Mouse (Mus musculus) G1E (cell line): ENCODE data around the gene Oas3. TPM values are rescaled to one million over a fixed set of nuclear protein-coding genes. Genes with fewer than 3 reads are reported as not detected.

Source experiments
- ATAC-seq: 2 replicates; pipeline ENCODE4 v1.8.0; 2016; ENCODE audit warnings: mild to moderate bottlenecking; ENCODE audit not compliant: insufficient number of reproducible peaks, poor library complexity, low FRiP score, severe bottlenecking; ENCODE audit errors: extremely low read depth
- DNase-seq: peaks from one replicate; pipeline ENCODE4 v3.0.0; 2012; ENCODE audit warnings: low spot score
- H3K27me3 ChIP-seq: 2 replicates; pipeline ENCODE4 v1.6.1; 2012; ENCODE audit warnings: mild to moderate bottlenecking, low read length, inconsistent platforms; ENCODE audit not compliant: insufficient read depth
- H3K36me3 ChIP-seq: replicated peaks from 2 replicates; pipeline ENCODE3; 2012; ENCODE audit warnings: mild to moderate bottlenecking, inconsistent platforms
- H3K4me1 ChIP-seq: 2 replicates; pipeline ENCODE4 v1.6.1; 2012; ENCODE audit warnings: low read depth, low read length, inconsistent platforms, mixed read lengths; ENCODE audit not compliant: insufficient read depth
- H3K4me3 ChIP-seq: 2 replicates; pipeline ENCODE4 v1.5.1; 2012; ENCODE audit warnings: low read depth, mild to moderate bottlenecking, inconsistent platforms, low read length, moderate library complexity, mixed read lengths
- H3K9me3 ChIP-seq: replicated peaks from 2 replicates; pipeline ENCODE4 v1.6.1; 2012; ENCODE audit warnings: inconsistent platforms
- CTCF ChIP-seq: IDR thresholded peaks from 2 replicates; pipeline ENCODE4 v1.5.1; 2012; ENCODE audit warnings: low read depth, low read length, inconsistent platforms, mixed read lengths
- GATA1 ChIP-seq: IDR thresholded peaks from 2 replicates; pipeline ENCODE4 v1.6.1; 2012; ENCODE audit warnings: borderline replicate concordance, low read length, inconsistent platforms, mixed read lengths
- GATA2 ChIP-seq: IDR thresholded peaks from 2 replicates; pipeline ENCODE4 v1.6.1; 2012; ENCODE audit warnings: low read depth, low read length, inconsistent platforms, borderline replicate concordance
- POLR2AphosphoS5 ChIP-seq: IDR thresholded peaks from 2 replicates; pipeline ENCODE4 v1.6.1; 2012; ENCODE audit warnings: low read depth, low read length, inconsistent platforms; ENCODE audit not compliant: insufficient replicate concordance
- TAL1 ChIP-seq: conservative IDR thresholded peaks from 2 replicates; pipeline ENCODE4 v1.6.1; 2012; ENCODE audit warnings: low read depth, low read length, inconsistent platforms, mixed read lengths
- polyA plus RNA-seq: library from polyadenylated mRNA; stranded (reverse); fragments of >175 nt; gene quantifications from 2 replicates; pipeline ENCODE4 v1.2.3, GENCODE M21; 2012
- total RNA-seq, 2 experiments: library from RNA; stranded (forward) in 1 of 2; stranded (reverse) in 1 of 2; fragments of 200-1000 nt in 1 of 2; fragments of >200 nt in 1 of 2; fragmentation: Nextera tagmentation in 1 of 2; gene quantifications; 2 replicates each; pipeline ENCODE4 v1.2.3; 2014 to 2017

Gene Oas3
- 0.97 and 2.0 TPM in 2 replicates for total RNA-seq (2014; fragmentation: Nextera tagmentation)
- 0.60 and 0.76 TPM in 2 replicates for total RNA-seq (2017)
- 0.26 and 0.28 TPM in 2 replicates for polyA plus RNA-seq

DNA sequence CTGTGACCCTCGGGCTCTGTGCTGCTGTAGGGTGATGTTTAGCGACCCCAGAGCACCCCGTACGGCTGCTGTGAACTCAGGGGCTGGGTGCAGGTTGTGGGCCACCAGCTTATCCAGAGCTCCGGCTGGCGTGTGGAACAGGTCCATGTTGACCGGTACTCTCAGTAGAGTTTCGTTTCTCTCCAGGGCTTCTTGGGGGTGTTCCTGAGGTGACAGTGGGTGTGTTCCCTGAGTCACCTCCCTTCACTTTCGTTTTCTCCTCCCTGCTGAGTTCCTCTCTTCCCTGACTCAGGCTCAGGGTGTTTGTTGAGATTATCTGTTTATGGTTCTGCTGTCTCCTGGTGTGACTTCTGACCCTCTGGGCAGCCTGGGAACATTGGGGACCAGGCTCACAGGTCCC lies at the start of gene Oas3:
TSS of gene Oas3 (minus strand) at position 184 of the 400 bp plus-strand sequence.
- H3K9me3 ChIP-seq, result no peaks in the 10 kb centered on the region
- 0 out of 2 replicates have a peak, but pooled peaks cover 4% of the 10 kb centered on the region for H3K27me3 ChIP-seq
- ATAC-seq (no peak), DNase-seq (no peak)
- TF ChIP-seq CTCF (no peak), POLR2AphosphoS5 (no peak), GATA1 (no peak), GATA2 (no peak), TAL1 (no peak)
- H3K4me3 ChIP-seq, result peak within 1 kb of the TSS; percentile 45; the same call in 1 of the 2 replicates
- H3K4me1 ChIP-seq, result peaks cover 32% of the 10 kb centered on the region
- no peaks in the 10 kb centered on the region for H3K36me3 ChIP-seq

DNA sequence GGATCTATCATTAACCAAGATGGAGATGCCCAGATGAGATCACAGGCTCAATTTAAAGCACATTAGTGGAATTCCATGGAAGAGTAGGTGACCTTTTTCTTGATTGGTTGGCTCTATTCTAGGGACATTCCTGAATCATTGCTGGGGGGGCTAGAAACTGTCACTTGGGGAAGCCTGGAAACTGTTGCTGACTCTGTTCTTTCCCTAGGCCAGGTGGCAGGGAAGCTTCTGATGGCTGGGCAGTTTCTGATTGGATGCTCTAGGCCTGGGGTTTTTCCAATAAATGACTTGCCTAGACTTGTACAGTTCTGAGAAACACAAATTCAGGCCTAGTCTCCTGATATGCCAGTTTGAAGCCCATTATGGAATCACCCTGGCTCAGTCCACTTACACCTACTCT lies 41.5 kb upstream of the Oas3 start:
- Histone ChIP-seq H3K4me3 (no peak overlapping the region), H3K9me3 (no peaks in the 10 kb centered on the region), H3K4me1 (peaks cover 13% of the 10 kb centered on the region), H3K36me3 (peaks cover 86% of the 10 kb centered on the region), H3K27me3 (no peaks in the 10 kb centered on the region; the same call in 1 of the 2 replicates)
- DNase-seq, result no peak
- TF ChIP-seq TAL1, result no peak
- TF ChIP-seq CTCF, result no peak
- TF ChIP-seq POLR2AphosphoS5, result no peak
- no peak for TF ChIP-seq GATA1
- no peak for ATAC-seq

DNA sequence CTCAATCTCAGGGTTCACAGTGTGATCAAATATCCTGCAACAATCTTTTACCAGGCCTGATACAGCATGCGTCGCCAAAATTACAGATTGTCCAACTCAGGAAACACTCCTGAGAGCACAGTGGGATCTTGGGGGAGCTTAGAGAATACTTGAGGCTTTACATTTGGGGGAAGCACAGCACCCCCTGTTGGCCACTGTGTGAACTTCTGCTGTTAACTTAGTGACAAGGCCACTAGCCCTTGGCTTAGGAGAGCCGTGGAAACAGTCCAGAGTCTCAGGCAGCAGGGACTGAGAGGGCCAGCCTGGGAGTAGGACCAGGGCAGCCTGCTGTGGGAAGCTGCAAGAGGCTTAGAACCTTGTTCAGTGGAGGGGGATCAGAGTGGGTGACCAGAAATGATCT lies 38.5 kb upstream of the Oas3 start:
- Histone ChIP-seq H3K36me3 (peaks cover 62% of the 10 kb centered on the region), H3K27me3 (no peaks in the 10 kb centered on the region), H3K9me3 (no peaks in the 10 kb centered on the region), H3K4me3 (no peak overlapping the region), H3K4me1 (peaks cover 37% of the 10 kb centered on the region)
- ATAC-seq, result no peak
- no peak for TF ChIP-seq POLR2AphosphoS5
- TF ChIP-seq CTCF, result peak; percentile 55
- DNase-seq, result no peak

DNA sequence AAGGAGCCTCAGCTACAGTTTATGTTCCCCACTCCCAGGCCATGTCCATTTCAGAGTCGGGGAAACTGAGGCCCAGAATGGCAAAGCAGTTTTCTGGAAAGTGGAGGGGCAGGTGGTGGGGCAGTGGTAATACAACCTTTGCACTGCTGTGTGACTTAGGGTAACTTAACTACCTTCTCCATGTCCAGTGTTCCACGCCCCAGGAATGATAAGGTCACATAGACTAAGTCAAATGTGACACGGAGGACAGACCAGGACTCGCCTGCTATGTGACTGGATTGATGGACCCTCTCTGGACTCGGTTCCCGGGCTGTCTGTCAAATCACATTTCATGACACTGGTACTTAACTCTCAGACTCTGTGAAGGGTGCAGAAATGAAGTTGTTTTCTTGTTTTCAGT lies 35.6 kb upstream of the Oas3 start:
- Histone ChIP-seq H3K27me3 (no peaks in the 10 kb centered on the region; the same call in 1 of the 2 replicates), H3K36me3 (peaks cover 41% of the 10 kb centered on the region), H3K4me1 (peaks cover 48% of the 10 kb centered on the region), H3K9me3 (no peaks in the 10 kb centered on the region), H3K4me3 (peak overlapping the region; percentile 77)
- TF ChIP-seq TAL1 (no peak), GATA1 (no peak), GATA2 (no peak), CTCF (no peak), POLR2AphosphoS5 (no peak)
- ATAC-seq (no peak), DNase-seq (no peak)

DNA sequence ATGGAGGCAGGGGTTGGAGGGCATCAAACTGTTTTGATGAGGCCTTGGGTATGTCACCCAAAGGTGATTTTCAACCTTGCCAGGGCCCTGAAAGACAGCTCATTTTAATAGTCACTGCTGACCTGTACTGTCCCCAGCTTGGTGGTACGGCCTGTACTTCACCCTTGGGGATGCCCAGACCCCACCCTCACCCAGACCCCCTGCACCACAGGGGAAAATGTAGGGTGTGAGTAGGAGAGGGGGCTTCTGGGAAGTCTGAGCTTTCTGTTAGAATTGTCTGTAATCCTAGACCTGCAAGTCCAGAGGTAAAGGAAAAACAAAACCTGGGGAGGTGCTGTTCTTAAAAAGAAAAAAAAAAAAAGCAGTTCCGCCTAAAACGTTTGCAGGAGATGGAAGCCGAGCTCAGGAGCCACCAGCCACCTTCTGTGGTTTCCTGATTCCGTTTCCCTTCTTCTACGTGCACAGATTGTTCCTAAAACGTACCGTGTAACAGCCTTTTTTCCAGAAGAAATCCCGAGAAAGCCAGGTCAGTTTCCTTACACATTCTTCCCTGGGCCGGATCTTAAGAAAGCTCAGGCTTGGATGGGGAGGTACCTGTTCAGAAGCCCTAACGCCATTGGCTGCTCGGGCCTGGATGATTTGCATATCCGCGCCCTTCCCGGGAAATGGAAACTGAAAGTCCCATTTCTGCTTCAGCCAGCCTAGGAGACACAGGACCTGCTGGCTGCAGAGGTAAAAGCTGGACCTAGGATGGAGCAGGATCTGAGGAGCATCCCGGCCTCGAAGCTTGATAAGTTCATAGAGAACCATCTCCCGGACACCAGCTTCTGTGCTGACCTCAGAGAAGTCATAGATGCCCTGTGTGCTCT lies 34.7 kb upstream of the Oas3 start, which contains the start of gene Oas1c:
TSS of gene Oas1c (minus strand) at position 564 of the 869 bp plus-strand sequence.
- Histone ChIP-seq H3K4me1 (peaks cover 46% of the 10 kb centered on the region), H3K9me3 (no peaks in the 10 kb centered on the region), H3K27me3 (no peaks in the 10 kb centered on the region; the same call in 1 of the 2 replicates), H3K36me3 (peaks cover 35% of the 10 kb centered on the region), H3K4me3 (peak within 1 kb of the TSS; percentile 77)
- ATAC-seq, result peak; percentile 95
- DNase-seq, result peak; percentile 95
- TF ChIP-seq GATA1 (no peak), POLR2AphosphoS5 (no peak), TAL1 (no peak), CTCF (no peak), GATA2 (no peak)

DNA sequence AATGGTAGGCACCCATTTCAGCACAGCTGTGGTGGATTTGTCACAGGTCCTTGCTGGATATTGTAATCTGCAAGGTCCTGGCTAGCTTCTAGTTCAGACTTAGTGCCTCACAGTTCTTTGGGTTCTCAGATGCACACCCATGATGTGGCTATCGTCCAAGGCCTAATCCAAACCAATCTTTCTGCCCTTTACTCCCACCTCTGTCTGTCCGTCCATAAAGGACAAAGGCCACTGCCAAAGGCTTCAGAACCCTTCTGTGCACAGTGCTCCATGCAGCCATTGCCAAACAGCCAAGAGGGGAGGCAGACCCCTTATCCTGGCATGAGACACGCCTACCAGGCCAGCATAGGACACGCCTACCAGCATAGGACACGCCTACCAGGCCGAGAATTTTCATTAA lies 31.7 kb upstream of the Oas3 start:
- Histone ChIP-seq H3K36me3 (peaks cover 5% of the 10 kb centered on the region), H3K4me3 (no peak overlapping the region), H3K4me1 (peaks cover 37% of the 10 kb centered on the region), H3K27me3 (no peaks in the 10 kb centered on the region; the same call in 1 of the 2 replicates), H3K9me3 (no peaks in the 10 kb centered on the region)
- TF ChIP-seq POLR2AphosphoS5, result no peak
- TF ChIP-seq GATA2, result no peak
- TF ChIP-seq CTCF, result no peak
- no peak for TF ChIP-seq GATA1
- TF ChIP-seq TAL1, result no peak
- no peak for DNase-seq
- no peak for ATAC-seq
